Mouse (Mus musculus): ENCODE measurements around the gene Orc6. TPM values are rescaled to one million over a fixed set of nuclear protein-coding genes. Genes with fewer than 3 reads are reported as not detected.

Gene Orc6
- total RNA-seq (2021): 1 to 10 TPM; 4.7 to 4.9 TPM
- long read RNA-seq, experiment 1, partial matches to known transcripts: 0 of 8 reads
- long read RNA-seq, experiment 1, other reads (novel, unspliced or antisense): 2 of 8 reads
- long read RNA-seq, experiment 2, transcript Orc6-201 (7 exons, 1,287 nt): major isoform, 7 of 11 reads
- long read RNA-seq, experiment 2, partial matches to known transcripts: 0 of 11 reads
- long read RNA-seq, experiment 2, other reads (novel, unspliced or antisense): 0 of 11 reads

DNA sequence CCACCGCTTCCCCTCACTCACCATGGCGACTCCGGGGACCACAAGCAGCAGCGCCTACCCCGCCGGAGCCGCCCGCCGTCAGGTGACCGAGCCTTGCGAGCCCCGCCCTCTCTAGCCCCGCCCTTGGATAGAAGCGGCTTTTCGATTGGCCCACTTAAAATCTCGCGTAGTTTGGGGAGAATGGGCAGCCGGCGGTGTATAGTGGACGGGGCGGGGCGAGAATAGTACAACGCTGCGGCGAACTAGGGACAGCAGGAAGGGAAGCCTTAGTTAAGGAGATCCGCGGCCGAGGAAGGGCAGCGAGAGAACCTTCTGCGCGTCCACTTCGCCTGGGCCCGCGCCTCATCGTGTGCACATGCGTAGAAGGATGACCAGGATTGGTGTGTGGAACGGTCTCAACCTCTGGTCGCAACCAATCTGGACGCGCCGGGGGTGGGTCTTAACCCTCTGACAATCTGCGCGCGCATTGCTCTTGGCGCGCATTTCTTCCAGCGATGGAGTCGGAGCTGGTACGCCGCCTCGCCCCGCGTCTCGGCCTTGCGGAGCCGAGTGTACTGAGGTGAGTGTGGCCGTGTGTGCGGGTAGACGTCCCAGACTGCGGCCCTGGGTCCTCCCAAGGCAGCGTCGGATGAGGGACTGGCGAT, at the start of gene Orc6, which contains the start of gene Vps35:
Gene Orc6, plus strand, starts transcription at position 199 of the 644 bp plus-strand sequence.
Gene Vps35, minus strand, starts transcription at position 369 of the 644 bp plus-strand sequence.
- DNase-seq: peak; percentile 95

GRCm38 (mm10) chr8:85286846-85287245, 12.6 kb upstream of the Orc6 start:
- DNase-seq: no peak

DNA sequence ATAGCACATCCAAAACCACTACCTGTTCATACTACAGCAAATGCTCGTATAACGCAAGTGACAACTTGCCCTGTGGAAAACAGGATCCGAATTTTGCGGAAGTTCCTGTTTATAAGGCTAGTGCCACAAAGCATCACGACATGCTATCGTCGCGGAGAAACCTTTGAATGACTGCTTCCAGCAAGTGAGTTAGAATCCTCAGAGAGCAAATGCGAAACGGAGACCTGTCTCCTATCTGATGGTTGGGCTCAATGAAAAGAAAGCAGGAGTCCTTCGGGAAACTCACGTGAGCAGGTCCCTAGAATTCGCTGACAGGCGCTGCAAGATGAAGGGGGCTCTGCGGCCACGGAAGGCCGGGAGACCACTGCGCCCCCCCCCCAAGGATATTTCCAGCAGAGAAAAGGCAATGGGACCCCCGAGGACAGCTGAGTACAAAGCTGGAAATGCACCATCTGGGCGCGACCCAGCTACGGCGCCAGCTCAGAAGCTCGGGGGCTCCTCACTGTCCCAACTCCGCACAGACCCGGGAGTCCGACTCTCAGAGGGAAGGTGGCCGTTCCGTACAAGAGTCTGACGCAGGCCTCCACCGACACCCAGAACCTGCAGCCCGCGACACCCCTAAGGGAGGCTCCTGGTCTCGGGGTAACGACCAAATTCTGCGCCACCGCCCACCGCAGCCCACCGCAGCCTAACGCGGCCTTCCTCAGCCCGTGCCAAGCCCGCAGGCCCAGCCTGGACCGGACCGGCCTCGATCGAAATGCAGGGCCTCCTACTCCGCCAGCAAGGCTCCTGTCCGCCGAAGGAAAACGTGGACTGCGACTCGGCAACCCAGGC, 615 bp upstream of the Orc6 start:
- peak; percentile 5 for DNase-seq

GRCm38 (mm10) chr8:85301941-85302340, 2.5 kb downstream of the Orc6 start:
- DNase-seq: no peak

DNA sequence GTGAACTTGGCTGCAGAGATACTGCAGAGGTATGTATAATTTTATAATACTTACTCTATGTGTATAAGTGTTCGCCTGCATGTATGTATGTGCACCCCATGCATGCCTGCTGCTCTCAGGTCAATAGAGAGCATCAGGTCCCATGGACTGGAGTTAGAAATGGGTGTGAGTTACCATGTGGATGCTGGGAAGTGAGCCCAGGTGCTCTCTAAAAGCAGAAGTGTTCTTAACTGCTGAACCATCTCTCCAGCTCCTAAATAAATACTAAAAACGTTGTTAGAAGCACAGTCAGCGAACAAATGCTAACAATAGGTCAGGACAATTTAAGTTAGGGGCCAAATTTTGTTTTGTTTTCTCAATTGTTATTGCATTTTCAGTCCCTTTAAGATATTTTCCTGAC, 3.5 kb downstream of the Orc6 start:
- DNase-seq: no peak

DNA sequence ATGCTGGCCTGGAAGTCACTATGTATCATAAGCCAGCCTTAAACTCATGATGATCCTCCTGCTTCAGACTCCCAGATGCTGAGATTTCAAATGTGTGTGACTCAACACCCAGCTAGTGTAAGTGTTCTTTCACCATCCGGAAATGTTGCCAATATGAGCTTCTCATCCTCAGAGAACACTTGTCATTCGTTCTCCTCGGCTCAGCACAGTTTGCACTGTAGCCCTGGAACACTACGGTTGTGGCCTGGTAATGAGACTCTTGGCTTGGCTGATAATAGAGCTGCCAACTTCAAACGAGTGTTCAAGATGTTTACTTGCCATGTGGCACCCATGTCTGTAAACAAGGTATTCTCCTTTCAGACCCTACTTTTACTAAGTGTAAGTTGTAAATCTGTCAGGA, 4.1 kb downstream of the Orc6 start:
- no peak for DNase-seq

DNA sequence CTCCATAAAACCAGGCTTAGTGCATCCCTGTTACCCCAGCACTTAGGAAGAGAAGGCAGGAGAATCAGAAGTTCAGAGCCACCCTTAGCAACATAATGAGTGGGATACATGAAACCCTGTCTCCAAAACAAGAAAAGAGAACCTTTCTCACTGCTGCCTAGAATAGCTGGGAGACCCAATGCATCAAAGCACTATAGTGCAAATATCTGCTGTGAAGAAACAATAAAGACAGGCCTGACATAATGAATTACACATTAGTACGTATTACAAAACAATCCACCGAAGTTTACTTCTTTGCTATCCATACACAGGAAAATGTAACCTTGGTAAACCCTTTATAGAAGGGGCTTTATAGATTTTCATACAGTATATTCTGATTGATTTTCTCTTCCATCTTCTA, 9.1 kb downstream of the Orc6 start:
- DNase-seq: no peak

DNA sequence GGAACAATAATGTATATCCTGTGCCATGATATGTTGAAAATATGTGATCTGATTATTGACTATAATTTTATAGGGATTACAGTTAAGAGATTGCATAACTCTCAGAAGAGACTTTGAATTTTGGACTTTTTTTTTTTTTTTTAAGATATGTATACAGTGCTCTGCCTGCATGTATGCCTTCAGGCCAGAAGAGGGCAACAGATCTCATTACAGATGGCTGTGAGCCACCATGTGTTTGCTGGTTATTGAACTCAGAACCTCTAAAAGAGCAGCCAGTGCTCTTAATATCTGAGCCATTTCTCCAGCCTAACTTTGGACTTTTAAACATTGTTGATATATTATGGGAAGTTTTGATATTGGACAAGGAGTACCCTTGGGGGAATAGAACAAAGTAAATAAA, 12.3 kb downstream of the Orc6 start:
- no peak for DNase-seq

GRCm38 (mm10) chr8:85313036-85313435, 13.6 kb downstream of the Orc6 start:
- no peak for DNase-seq

GRCm38 (mm10) chr8:85318534-85318933, 19.1 kb downstream of the Orc6 start:
- no peak for DNase-seq

GRCm38 (mm10) chr8:85321981-85322380, 22.5 kb downstream of the Orc6 start:
- no peak for DNase-seq

- no peak for DNase-seq
Observed at GRCm38 (mm10) chr8:85323084-85323483, 23.7 kb downstream of the Orc6 start.

- DNase-seq: no peak
Observed at GRCm38 (mm10) chr8:85327036-85327435, 27.6 kb downstream of the Orc6 start.

DNA sequence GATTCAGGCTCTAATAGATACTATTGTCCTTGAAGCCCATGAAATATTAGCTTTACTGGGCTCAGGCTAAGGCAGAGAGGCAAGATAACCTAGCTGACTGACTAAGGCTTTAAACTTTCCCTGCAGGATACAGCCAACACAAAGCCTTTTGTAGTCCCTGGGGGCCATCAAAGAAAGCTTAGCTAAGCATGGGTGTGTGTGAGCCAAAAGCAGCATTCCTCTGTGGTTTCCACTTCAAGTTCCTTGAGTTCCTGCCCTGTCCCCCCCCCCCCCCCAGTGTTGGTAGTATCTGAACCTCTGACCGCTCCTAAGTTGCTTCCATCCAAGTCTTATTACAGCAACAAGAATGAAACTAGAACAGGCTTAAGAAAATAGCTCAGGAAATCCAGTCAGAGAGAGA, 30.1 kb downstream of the Orc6 start:
- peak; percentile 12 for DNase-seq

- no peak for DNase-seq
Observed at GRCm38 (mm10) chr8:85335105-85335504, 35.7 kb downstream of the Orc6 start.

DNA sequence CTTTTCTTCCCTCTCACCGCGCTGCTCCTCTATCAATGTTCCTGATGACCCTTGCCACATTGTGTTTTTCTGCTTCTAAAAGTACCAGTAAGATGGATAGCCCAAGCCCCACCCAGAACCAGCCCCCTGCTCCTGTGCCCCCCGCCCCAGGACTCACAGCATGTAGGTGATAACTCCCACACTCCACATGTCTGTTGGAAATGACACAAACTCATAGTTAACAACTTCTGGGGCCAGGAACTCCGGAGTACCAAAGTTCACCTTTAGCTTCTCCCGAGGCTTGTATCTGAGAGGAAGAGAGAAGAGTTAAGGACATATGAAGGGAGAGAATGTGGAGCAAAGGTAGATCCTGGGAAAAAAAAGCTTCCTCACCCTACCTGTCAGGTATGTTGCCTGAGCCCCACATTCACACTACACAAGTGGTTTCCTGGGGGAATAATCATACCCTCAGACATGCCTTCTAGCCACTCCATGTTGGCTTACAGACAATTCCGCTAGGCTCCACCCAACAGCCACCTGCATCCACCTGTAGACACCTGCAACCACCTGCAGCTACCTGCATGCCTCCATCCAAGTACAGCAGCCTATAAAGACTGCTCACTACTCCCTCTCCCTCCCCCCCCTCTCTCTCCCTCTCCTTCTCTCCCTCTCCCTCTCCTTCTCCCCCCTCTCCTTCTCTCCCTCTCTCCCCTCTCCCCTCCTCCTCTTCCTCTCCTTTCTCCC, 36.9 kb downstream of the Orc6 start:
- no peak for DNase-seq

- no peak for DNase-seq
Observed at GRCm38 (mm10) chr8:85337681-85338080, 38.2 kb downstream of the Orc6 start.

DNA sequence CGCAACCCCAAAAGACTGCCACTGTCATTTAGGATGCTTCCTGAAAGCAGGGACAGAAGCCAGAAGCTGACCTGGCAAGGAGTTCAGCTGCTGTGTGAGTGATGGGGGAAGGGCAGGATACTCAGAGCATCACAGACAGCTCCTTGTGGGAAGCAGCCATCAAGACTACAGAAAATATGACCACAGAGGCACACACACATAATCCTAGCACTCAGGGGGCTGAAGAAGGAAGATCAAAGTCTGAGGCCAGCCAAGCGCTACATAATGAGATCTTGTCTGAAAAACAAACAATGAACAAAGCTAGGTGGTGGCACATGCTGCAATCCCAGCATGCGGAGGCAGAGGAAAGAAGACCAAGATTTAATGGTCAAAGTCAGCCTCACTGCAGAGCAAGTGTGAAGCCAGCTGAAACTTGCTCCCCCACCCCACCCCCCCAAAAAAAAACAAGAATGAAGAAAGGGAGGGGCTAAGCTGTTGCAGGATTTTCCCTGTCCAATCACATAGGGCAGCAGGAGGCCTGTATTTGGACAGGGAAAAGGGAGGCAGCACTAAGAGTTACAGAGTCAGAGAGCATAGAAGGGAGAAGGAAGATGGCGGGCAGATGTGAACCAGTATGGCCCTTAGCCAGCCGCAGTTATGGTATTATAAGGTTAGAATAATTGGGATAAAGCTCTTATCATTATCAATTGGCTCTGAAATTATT, 40.6 kb downstream of the Orc6 start:
- no peak for DNase-seq

GRCm38 (mm10) chr8:85353287-85353686, 53.9 kb downstream of the Orc6 start:
- no peak for DNase-seq
